Mouse (Mus musculus): ENCODE measurements at regions not wholly inside any gene's neighbourhood (a gene's known extent, or its start where the extent isn't known, plus 50 kb on each side); places are given as distances from the start of the nearest gene placed in this dataset.

DNA sequence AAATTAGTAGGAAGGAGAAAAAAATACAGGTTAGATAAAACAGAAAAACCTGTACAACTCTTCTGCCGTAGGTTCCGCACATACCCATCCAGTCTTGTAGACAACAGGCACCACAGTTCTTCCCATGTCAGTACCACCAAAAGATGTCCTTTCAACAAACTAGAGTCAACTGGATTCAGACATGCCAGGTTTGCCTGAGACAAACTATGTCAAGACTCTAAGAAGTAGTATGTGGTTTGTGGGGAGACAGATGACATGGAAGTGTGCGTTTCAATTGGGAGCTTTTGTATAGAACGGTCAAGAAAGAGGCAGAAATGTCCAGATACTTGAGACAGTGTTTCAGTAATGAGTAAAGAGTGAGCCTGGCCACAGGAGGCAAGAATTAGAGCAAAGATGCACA is 119.5 kb upstream of the Nebl start:
- TF ChIP-seq POLR2A (IDR thresholded peaks at IDR 0.05; ENCODE audit: extremely low read depth, insufficient read depth, low read length) = no peak
- TF ChIP-seq CTCF (IDR thresholded peaks at IDR 0.05; ENCODE audit: low read depth, low read length) = no peak
